Mouse (Mus musculus): ENCODE measurements at regions not wholly inside any gene's neighbourhood (a gene's known extent, or its start where the extent isn't known, plus 50 kb on each side); places are given as distances from the start of the nearest gene placed in this dataset.

GRCm38 (mm10) chr6:31617341-31617740 is 53.6 kb upstream of the Podxl start:
- no peak overlapping the region for H3K9ac ChIP-seq (ENCODE audit: low read length)
- H3K9me3 ChIP-seq (ENCODE audit: control insufficient read depth, low read length): no peaks in the 10 kb centered on the region
- H3K4me1 ChIP-seq (replicated peaks; ENCODE audit: control insufficient read depth, insufficient read depth, low read length): peaks cover 4% of the 10 kb centered on the region
- no peak overlapping the region for H3K27ac ChIP-seq (ENCODE audit: low read depth)
- no peak for ATAC-seq (replicated peaks; ENCODE audit: low FRiP score, low TSS enrichment, low read depth)
- no peak overlapping the region for H3K4me3 ChIP-seq (ENCODE audit: low read depth, low read length)
- no peaks in the 10 kb centered on the region for H3K36me3 ChIP-seq (ENCODE audit: control insufficient read depth, insufficient read depth, low read length)
- H3K4me2 ChIP-seq (ENCODE audit: low read length): no peak overlapping the region
- 55% methylated on average over 8 of the region's 8 CpGs for WGBS
- no peak for DNase-seq (ENCODE audit: low spot score)
- no peaks in the 10 kb centered on the region for H3K27me3 ChIP-seq (replicated peaks; ENCODE audit: control insufficient read depth, insufficient read depth, low read length)

DNA sequence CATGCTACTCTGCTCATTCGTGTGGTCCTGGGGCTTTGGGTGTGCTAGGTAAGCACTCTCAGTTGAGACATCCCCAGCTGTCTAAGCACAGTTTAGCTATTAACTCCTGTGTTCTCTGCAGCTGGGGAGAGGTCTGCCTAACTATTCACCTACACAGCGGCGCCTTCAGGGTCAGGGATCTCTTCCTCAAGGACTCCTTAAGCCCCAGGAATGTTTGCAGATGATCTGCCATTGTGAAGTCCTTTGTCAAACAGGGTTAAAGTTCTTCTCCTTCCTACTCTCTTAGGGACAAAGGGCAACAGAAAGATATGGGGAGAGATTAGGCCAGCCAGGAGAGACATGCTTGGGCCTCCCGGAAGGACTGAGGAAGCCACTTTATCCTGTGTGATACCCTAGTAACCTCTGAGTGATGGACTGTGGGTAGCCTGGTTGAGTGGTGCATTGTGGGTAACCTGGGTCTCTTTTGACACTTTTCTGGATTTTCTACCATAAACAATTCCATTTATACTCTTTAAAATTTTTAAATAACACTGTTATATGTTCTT is 51.7 kb upstream of the Podxl start:
- 72% methylated on average over 4 of the region's 4 CpGs for WGBS

DNA sequence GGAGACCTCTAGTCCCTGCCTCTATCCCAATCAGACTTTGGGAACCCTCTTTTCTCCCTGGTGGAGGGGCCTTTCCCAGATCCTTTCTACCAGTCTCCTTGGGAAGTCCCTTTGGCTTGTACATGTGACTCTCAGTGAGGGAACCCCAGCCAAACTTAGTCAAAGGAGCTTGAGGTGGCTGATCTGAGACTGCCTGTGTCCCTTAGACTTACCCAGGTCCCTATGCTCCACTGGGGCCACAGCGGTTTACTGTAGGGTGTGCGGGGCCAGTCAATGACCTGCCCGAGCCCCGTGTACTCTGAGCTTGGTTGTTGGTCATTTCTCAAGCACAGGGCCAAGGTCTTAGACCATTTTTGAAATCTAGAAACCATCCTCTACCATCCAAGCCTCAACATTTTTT is 50.8 kb upstream of the Podxl start:
- Histone ChIP-seq H3K4me1 (replicated peaks; ENCODE audit: control insufficient read depth, insufficient read depth, low read length) (peaks cover 4% of the 10 kb centered on the region), H3K4me2 (ENCODE audit: low read length) (no peak overlapping the region), H3K27ac (ENCODE audit: low read depth) (no peak overlapping the region), H3K27me3 (replicated peaks; ENCODE audit: control insufficient read depth, insufficient read depth, low read length) (no peaks in the 10 kb centered on the region), H3K36me3 (ENCODE audit: control insufficient read depth, insufficient read depth, low read length) (no peaks in the 10 kb centered on the region), H3K4me3 (ENCODE audit: low read depth, low read length) (no peak overlapping the region), H3K9ac (ENCODE audit: low read length) (no peak overlapping the region), H3K9me3 (ENCODE audit: control insufficient read depth, low read length) (no peaks in the 10 kb centered on the region)
- 89% methylated on average over 4 of the region's 4 CpGs for WGBS
- DNase-seq (ENCODE audit: low spot score): no peak
- ATAC-seq (replicated peaks; ENCODE audit: low FRiP score, low TSS enrichment, low read depth): no peak

More for the DNA sequence above, 51.7 kb upstream of the Podxl start:
- Histone ChIP-seq H3K27me3 (replicated peaks; ENCODE audit: control insufficient read depth, insufficient read depth, low read length) (no peaks in the 10 kb centered on the region), H3K4me3 (ENCODE audit: low read depth, low read length) (no peak overlapping the region), H3K9me3 (ENCODE audit: control insufficient read depth, low read length) (no peaks in the 10 kb centered on the region), H3K27ac (ENCODE audit: low read depth) (no peak overlapping the region), H3K36me3 (ENCODE audit: control insufficient read depth, insufficient read depth, low read length) (no peaks in the 10 kb centered on the region), H3K4me2 (ENCODE audit: low read length) (no peak overlapping the region), H3K4me1 (replicated peaks; ENCODE audit: control insufficient read depth, insufficient read depth, low read length) (peaks cover 4% of the 10 kb centered on the region), H3K9ac (ENCODE audit: low read length) (no peak overlapping the region)
- DNase-seq (ENCODE audit: low spot score): no peak
- no peak for ATAC-seq (replicated peaks; ENCODE audit: low FRiP score, low TSS enrichment, low read depth)

GRCm38 (mm10) chr6:31613590-31614319 is 50.0 kb upstream of the Podxl start:
- Histone ChIP-seq H3K27me3 (replicated peaks; ENCODE audit: control insufficient read depth, insufficient read depth, low read length) (no peaks in the 10 kb centered on the region), H3K36me3 (ENCODE audit: control insufficient read depth, insufficient read depth, low read length) (no peaks in the 10 kb centered on the region), H3K9me3 (ENCODE audit: control insufficient read depth, low read length) (no peaks in the 10 kb centered on the region), H3K4me2 (ENCODE audit: low read length) (no peak overlapping the region), H3K4me3 (ENCODE audit: low read depth, low read length) (no peak overlapping the region), H3K4me1 (replicated peaks; ENCODE audit: control insufficient read depth, insufficient read depth, low read length) (peaks cover 4% of the 10 kb centered on the region), H3K9ac (ENCODE audit: low read length) (no peak overlapping the region), H3K27ac (ENCODE audit: low read depth) (peak overlapping the region; percentile 57)
- WGBS: 49% methylated on average over 13 of the region's 13 CpGs
- ATAC-seq (replicated peaks; ENCODE audit: low FRiP score, low TSS enrichment, low read depth) (peak; percentile 66; the same call in 1 of the 2 replicates), DNase-seq (ENCODE audit: low spot score) (no peak)
